Mouse (Mus musculus): ENCODE measurements at regions not wholly inside any gene's neighbourhood (a gene's known extent, or its start where the extent isn't known, plus 50 kb on each side); places are given as distances from the start of the nearest gene placed in this dataset.

DNA sequence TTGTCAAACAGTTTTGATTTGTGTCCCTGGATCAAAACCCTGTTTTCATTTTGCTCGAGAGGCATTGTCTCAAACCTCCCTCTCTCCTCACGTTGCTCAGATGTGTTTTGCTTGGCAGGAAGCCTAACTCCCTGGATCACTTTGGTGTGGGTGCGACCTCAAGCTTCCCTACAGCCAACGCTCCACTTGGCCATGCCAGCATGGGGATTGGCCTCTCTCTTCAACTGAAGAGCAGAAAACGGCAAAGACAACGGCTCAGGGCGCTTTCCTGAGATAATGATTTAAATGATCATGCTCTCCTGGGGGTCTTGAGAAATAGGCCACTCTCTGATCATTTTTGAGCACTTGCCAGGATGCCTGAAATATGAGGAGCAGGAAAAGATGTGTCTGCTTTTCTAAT, 730.1 kb downstream of the Slc4a3 start:
- DNase-seq (ENCODE audit: low read depth, low spot score) = no peak

DNA sequence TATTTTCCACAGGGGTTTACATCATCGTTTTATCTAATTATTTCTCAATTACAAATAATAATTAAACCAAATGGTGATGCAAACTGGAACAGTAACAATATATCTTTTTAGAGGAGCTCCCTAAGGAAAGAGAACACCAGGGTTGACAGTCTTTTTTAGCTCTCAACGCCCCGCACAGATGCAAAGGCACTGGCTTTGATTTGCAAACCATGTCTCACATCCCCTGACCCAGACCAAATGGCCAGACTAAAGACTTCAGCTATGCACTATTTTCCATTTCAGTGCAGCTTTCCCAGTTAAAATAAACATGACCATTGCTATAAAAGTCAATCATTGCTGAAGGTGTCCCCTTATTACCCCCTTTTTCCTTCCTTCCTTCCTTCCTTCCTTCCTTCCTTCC, 730.6 kb downstream of the Slc4a3 start:
- DNase-seq (ENCODE audit: low read depth, low spot score) = no peak

DNA sequence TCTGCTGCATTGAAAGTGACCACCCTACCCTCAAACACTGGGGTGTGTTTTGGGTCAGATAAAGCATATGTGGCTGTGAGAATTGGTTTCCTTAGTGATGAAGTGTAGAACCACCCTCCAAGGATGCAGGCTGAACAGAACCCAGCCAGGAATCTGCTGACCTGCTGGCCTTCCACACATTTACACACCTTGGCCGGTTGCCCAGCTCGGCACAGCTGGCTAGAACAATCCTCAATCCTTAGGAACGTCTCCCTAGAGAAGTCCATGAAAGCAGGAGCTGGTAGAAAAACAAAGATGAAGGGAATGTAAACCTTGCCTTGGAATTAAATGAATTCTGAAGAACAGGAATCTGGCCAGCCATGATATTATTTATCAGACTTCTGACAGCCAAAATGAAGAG, 737.3 kb downstream of the Slc4a3 start:
- DNase-seq (ENCODE audit: low read depth, low spot score) = no peak

DNA sequence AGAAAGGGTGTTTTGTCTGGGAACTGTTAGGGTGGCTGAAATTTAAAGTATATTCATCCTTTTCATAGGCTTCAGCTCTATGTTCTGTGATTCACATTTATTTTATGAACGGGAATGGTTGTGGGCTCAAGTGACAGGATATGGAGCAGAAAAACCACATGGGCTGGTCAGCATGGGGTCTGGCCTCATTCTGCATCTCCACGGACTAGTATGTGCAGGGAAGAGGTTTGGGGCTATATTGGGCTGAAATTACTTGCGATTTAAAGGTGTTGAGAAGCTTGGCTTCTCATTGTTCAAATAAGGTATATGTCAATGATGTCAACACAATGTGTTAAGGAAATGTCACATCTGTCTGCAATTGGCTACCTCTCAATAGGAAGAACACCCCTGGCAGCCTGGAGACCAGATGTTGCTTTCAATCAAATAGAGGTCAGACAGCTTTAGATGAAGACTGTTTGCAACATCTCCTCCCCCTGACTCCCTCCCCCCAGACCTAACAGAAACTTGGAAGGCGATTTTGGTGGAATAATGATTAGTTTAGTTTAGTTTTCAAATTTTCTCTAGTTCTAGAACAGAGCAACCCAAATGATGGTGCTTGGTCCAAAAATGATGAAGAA, 777.0 kb downstream of the Slc4a3 start:
- DNase-seq (ENCODE audit: low read depth, low spot score) = no peak

DNA sequence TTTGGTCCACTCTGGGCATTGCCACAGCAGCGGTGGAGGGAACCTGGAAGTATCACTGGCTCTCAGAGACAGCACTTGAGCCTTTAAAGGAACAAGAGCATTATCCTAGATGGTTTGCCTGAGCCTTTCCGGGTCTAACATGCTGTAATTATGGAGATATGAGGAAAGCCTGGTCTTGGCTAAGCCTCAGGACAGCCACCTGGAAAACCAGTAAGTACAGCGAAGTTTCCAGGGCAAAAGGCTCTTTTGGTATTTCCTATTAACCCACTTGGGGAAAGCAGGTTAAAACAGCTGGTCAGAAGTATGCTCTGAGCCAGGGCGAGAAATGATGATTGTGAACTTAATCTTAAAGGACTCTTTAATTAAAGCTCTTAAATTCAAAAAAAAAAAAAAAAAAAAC, 777.5 kb downstream of the Slc4a3 start:
- DNase-seq (ENCODE audit: low read depth, low spot score) = no peak

DNA sequence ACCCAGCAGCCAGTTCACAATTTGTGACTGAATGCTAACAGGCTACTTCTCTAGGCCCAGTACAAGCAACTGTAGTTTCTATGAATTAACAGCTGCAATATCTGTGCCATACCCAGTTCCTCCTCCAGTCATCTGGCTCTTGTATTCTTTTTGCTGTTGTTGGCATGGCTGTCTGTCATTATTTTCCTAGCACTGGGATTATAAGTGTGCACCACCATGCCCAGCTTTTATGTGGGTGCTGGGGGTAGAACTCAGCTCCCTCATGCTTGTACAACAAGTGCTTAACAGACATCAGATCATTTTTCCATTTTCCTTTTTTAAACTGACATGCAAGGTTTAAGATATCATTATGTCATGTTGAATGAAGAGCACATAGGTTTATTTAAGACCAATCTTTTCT, 789.9 kb downstream of the Slc4a3 start:
- no peak for DNase-seq (ENCODE audit: low read depth, low spot score)

DNA sequence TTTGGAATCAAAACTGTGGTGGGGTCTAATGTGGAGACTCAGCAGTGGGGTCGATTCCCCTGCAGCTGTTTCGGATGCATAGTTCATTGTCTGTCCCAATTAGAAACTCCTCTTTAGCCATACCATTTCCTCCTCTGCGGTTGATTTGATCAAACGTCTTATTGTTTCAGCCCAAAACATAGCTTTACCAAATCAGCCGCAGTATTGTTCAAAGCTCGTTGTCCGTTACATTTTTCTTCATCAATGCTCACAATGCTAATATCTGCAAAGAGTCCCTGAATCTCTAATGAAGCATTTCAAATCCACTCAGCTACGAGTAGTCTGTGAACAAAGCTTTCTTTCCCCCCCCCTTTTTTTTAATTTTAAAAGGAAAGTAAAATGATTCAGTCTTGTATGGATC, 816.0 kb downstream of the Slc4a3 start:
- no peak for DNase-seq (ENCODE audit: low read depth, low spot score)

DNA sequence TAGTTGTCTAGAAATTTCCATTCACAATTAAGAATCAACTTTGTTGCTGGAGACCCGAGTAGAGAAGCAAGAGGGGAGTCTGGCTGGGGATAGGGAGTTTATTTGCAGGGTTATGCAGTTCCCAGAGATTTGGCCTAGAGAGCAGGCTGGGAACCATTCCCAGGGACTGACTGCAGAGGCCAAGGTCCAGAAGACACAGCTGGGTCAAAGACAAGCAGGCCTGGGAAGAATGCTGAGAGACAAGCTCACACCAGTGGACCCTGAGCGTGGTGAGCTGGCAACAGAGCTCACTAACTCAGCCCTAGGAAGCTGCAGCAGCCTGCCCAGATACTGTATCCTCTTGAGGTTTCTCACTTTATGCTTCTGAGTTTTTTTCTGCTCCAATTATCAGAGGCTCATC, 827.9 kb downstream of the Slc4a3 start:
- no peak for DNase-seq (ENCODE audit: low read depth, low spot score)

DNA sequence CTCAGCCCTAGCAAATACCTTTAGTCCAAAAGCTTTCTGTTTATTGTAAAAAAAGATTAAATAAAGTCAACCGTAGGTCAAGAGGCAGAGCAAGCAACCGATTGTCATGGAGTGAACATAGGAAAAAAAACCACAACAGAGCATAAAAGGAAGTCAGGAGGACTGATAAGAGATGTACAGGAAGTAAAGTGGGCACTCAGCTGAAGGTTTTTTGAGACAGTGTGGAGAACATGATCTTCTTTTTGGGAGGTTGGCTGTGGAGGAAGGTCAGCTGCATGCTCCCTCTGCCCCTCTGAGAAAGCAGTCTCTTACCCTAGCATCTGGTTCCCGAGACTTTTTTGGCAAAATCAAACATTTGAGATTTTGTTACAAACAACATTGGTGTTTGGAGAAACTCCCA, 832.1 kb downstream of the Slc4a3 start:
- DNase-seq (ENCODE audit: low read depth, low spot score) = no peak

DNA sequence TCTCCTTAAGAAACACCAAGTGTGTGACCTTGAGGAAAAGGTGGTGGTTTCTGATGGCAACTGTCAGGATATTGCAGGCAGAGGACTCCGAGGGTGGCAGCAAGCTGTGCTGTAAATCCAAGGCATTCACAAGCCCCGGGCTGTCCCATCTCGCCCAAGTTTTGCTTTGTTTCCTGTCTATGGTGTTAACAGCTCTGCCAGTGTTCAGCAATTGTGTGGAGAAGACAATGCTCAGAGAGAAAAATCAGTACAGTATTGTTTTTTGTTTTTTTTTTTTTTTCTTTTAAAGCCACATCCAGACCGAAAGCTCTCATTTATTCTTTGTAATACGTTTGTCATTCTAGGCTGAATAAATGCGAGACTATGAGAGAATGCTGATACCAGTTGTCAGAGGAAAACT, 846.5 kb downstream of the Slc4a3 start:
- no peak for DNase-seq (ENCODE audit: low read depth, low spot score)

DNA sequence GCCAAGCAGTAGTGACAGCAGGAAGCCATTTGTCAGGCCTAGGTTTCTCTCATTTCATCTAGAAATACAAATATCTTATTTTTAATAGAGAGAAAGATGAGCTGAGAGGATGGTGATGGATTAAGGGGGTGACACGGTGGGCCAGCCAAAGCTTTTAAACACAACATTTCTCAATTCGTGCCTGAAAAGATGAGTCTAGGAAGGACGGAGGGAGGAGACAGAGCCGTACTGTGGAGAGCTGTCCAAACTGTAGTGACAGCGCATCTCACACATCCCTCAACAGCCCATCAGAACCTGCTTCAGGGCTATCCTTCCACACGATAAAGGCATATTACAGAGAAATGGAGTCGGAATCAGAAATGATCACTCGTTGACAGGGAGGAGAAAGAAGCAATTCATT, 848.0 kb downstream of the Slc4a3 start:
- no peak for DNase-seq (ENCODE audit: low read depth, low spot score)

DNA sequence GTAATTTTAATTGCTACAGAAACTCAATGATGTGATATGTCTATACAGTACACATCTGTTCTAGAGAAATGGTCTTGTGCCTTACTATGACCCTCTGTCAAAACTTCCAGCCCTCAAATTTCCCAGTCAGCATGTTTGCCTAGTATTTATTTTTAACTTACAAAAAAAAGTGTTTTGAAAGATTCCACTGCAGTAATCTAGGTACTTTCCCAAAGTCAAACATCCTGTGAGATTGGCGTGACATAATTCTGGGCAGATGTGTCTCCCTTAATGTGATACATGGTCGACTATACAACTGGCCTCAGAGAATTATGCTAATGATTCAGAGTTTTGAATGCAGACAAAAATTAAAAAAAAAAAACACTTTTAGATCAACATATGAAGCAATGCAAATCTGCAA, 856.8 kb downstream of the Slc4a3 start:
- DNase-seq (ENCODE audit: low read depth, low spot score) = no peak

DNA sequence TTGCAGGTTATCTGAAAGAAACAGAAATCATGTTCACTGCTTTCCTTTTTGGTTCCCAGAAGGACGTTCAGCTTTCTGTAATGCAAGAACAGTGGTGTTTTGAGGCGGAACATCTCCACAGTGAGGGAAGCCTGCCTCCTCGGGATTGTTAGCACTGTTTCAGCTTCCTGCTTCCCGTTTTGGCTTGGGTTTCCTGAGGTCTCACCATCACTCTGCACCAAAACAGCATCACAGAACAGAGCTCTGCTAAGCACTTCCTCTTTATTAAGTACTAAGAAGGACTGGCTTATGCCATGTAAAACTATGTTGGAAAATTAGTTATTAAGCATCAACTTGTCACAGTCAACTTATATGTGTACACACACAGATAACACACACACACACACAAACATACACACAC, 857.9 kb downstream of the Slc4a3 start:
- DNase-seq (ENCODE audit: low read depth, low spot score) = no peak

DNA sequence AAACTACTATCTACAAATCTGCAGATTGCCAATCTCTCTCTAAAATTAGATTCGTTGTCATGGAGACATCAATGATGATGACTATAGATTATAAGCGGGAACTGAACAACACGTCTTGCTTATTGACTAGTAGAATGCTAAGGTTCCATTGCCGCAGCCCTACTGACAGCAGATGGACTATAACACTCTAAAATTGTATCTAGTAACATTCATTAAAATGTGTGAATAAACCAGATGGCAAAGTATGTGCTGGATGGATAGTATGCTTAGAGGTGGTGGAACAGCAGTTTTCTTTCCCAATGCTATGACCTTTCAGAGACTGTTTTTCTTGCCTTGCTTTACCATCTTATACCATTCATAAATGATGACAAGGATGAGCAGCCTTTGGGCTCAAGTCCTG, 864.7 kb downstream of the Slc4a3 start:
- no peak for DNase-seq (ENCODE audit: low read depth, low spot score)

DNA sequence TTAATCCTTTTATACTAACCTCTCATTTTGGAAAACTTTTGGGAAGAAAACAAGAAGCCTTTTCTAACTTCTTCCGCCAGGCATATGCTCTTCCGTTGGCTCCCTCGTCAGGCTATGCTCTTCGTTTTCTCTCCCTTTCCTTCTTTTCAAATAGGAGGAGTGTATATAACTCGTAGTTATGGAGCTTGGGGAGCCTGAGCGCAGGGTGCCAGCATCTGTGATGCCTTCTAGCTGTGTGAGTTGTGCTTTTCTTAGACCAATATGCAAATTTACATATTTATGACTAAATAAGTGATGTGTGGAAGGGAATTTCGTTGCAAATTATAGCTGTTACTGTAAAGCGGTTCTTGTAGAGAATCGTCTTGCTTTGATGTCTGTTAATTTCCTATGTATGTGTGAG, 874.5 kb downstream of the Slc4a3 start:
- DNase-seq (ENCODE audit: low read depth, low spot score) = no peak

DNA sequence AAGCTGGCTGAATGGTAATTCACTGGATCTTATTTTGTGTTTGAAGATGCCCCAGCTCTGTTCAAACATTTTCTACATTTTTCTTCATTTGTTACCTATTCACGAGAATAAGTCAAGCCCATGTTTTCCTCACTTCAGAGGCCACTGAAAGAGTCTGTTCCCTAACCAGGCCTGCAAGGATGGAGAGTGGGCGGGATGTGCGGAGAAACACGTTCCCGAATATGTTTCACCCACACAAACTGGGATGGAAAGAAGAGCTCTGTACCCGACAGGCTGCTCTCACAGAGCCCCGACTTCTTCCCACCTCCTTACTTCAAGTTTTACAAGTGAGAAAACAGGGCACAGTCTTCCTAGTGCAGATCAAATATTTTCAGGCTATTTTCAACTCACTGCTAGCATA, 881.4 kb downstream of the Slc4a3 start:
- DNase-seq (ENCODE audit: low read depth, low spot score) = no peak

DNA sequence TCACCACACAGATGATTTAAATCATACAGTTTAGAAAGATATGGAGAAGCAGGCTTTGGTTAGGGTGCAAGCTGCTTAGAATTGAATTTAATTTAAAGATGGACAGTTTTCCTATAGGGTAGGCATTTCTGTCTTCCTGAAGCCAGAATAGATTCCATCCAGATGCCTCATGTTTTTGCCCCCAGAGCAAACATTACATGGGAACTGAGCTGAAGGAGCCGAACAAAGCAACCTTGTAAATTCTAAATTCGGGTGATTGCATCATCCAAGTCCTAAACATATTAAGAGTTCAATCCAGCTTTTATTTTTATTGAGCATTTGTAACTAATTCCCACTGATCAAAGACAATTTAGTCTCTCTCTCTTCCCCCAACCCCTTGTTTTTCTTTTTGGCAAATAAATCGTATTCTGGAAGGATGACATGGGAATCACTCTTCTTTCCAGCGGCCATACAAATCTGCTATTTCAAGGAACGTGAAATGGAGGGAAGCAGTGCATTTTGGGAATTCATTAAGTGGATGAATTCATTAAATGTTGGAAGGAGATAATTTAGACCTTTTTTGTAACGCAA, 884.1 kb downstream of the Slc4a3 start:
- DNase-seq (ENCODE audit: low read depth, low spot score) = no peak

DNA sequence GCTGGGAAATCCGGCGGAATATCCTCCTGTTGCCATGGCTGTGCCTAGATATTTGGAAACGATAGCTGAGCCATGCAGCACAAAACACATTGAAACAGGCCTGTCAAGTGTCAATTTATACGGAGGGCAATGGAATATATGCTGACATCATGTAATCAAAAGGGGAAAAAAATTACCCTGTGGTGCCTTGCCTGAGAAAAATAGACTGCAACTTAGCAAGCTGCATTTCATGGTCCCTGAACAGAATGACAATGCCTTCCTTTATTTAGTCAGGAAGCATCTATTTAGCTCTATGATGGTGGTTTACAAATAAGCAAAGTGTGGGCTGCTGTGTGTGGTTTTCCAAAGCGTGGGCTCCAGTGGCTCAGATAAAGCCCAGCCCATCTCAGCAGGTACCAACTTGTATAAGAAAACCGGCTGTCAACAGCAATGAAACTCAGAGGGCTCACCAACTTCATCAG, 887.4 kb downstream of the Slc4a3 start:
- no peak for DNase-seq (ENCODE audit: low read depth, low spot score)

DNA sequence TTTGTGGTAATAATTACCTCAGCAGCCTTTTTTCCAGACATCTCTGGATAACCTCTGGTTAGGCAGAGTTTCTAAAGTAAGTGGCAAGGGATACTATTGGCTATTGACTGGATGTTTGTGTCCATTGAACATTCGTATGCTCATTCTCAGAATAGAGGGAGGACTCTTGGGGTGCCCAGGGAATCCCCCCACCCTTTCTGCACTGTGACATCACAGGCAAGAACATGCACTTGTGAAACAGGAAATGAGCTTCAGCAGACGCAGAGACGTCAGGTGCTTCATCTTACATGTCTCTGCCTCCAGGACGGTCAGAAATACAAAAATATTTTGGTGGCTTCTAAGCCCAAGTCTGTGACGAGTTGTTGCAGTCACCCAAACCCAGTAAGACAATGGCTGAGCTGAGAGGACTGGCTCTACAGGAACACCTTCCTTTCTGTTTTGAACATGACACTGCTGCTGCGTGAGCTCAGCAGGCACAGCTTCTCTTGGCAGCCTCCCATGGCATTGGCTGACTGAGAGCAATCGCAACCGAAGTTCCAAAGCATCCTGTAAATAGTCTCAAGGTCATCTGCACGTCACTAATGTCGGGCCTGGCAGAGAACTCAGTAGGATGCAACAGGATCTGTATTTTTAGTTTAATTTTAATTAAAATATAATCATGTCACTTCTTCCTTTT, 904.6 kb downstream of the Slc4a3 start:
- DNase-seq (ENCODE audit: low read depth, low spot score) = no peak

DNA sequence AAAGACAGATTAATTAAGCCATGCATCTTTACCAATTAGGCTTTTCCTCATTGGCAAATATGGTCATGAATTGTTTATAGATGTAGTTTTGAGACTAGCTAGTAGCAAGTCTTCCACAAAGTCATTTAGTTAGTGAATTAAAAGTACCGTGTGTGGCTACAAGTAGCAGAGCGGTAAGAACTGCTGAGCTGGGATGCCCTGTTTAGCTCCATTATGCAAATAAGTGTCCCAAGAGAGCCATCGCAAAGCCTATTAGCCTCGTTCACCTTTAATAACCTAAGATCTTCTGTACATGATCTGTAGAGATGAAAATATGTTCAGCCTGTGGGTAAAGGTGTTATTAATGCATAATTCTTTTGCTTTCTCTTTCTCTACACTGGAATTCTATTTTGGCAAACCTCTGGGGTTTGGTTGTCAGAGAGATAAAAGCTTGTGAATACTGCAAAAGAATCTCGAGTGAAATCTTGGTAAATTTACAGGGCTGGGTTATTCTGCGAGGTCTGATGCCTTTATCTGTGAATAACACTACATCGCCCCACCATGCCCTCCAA, 907.2 kb downstream of the Slc4a3 start:
- DNase-seq (ENCODE audit: low read depth, low spot score) = no peak

DNA sequence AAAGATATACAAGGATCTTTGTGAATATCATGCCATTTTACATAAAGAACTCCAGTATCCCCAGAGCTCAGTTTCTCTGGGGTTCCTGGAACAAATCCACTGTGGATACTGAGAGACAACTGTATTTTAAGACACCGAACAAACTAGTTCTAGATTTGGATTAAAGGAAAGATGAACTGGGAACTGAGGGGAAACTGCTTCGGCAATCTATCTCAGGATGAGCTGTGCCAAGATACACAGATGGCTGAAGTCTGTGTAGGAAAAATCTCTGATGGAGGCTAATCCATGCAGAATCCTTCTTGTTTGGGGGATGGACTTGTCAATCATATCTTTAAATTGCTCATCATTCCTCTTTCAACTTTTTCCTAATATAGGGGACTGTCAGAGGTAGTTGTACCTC, 920.5 kb downstream of the Slc4a3 start:
- no peak for DNase-seq (ENCODE audit: low read depth, low spot score)

DNA sequence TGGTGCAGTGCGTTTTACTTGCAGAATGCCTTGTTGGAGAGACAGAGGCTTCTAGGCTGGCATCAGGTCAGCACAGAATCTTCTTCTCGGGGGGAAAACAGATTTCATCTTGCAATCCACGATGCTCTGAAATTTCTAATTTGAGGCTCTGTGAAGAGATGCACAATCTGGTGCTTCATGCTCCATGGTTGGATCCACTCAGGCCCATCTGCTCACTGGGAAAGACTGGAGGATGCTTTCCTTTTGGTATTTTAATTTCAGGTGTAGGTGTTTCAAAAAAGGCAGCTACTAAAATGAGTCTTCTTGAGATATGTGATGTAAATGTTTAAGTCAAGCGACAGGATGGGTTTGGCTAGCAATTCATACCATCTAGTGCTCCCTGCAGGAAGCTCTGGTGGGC, 938.1 kb downstream of the Slc4a3 start:
- DNase-seq (ENCODE audit: low read depth, low spot score) = no peak

DNA sequence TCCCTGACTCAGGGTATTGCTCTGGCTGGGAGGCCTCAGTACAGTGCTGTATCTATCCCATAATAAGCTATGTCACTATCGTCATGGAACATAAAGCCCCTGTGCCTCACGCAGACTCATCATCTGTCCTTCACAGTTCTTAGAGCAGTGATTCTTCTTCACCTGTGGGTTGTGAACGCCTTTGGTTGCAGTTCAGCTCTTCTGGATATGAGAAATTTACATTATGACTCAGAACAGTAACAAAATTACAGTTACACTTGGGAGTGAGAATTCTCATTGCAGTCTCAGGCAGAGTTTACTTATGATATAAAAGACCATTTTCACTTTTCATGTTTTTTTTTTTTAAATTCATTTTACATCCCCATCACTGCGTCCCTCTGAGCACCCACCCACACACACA, 941.4 kb downstream of the Slc4a3 start:
- no peak for DNase-seq (ENCODE audit: low read depth, low spot score)
